Mouse (Mus musculus) ovary, postnatal 10 days (tissue): ENCODE results near the gene Gm20825.
"Not testable (repeated sequence)": the region's sequence is repeated elsewhere in the genome, so short reads cannot be mapped to it uniquely, and the experiment has no call there.

ENCODE experiments used
- DNase-seq: peaks from one replicate; pipeline ENCODE4 v3.0.0; 2022; ENCODE audit warnings: low spot score

Gm20825 gene

DNA sequence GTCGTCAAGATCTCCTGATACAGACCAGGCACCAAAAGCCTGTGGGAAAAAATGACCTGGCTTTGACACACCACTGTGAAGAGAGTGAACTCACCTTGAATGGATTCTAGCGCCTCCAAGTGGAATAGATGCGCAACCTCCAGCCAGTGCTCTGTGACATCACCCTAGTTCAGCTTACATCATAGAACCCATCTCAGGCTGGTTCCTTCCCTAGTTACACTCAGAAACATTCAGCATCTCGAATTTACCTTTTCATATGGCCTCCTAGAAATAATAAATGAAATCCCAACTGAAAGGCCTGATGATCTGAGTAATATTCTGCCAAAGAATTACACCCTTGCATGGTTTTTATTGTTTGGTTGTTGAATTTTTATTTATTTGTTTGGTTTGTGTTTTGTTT, at the start of gene Gm20825:
Gene Gm20825 (minus strand): TSS at position 101 of the 400 bp plus-strand sequence.
- DNase-seq: not testable (repeated sequence)
